Mouse (Mus musculus) hindbrain, embryonic 16.5 days (tissue): ENCODE measurements around the gene Obscn. TPM values are rescaled to one million over a fixed set of nuclear protein-coding genes. Genes with fewer than 3 reads are reported as not detected.
"Not testable (repeated sequence)": the region's sequence is repeated elsewhere in the genome, so short reads cannot be mapped to it uniquely, and the experiment has no call there.

Experiments used
- ATAC-seq: fragments of 200-750 bp; cut with Nextera tagmentation; 2 replicates; pipeline ENCODE4 v1.8.0; 2017; ENCODE audit warnings: moderate TSS enrichment, moderate library complexity
- H3K27ac ChIP-seq: fragments of 300-500 bp; sonication (generic); 2 replicates; pipeline ENCODE4 v1.5.1; 2014; ENCODE audit warnings: low read depth, mild to moderate bottlenecking, control low read depth, low read length, moderate library complexity
- H3K27me3 ChIP-seq: fragments of 300-500 bp; sonication (generic); replicated peaks from 2 replicates; pipeline ENCODE4 v1.6.1; 2014; ENCODE audit warnings: low read length; ENCODE audit not compliant: control insufficient read depth, insufficient read depth
- H3K36me3 ChIP-seq: fragments of 300-500 bp; sonication (generic); 2 replicates; pipeline ENCODE4 v1.6.1; 2014; ENCODE audit warnings: mild to moderate bottlenecking, low read length, moderate library complexity, mixed read lengths; ENCODE audit not compliant: control insufficient read depth, insufficient read depth
- H3K4me1 ChIP-seq: fragments of 300-500 bp; sonication (generic); 2 replicates; pipeline ENCODE4 v1.6.1; 2014; ENCODE audit warnings: low read depth, low read length; ENCODE audit not compliant: control insufficient read depth, insufficient read depth
- H3K4me2 ChIP-seq: fragments of 300-500 bp; sonication (generic); 2 replicates; pipeline ENCODE4 v1.6.1; 2014; ENCODE audit warnings: mild to moderate bottlenecking, low read length, control low read depth, moderate library complexity
- H3K4me3 ChIP-seq: fragments of 300-500 bp; sonication (generic); 2 replicates; pipeline ENCODE4 v1.5.1; 2014; ENCODE audit warnings: mild to moderate bottlenecking, low read length, control low read depth, moderate library complexity
- H3K9ac ChIP-seq: fragments of 300-500 bp; sonication (generic); 2 replicates; pipeline ENCODE4 v1.6.1; 2014; ENCODE audit warnings: low read depth, mild to moderate bottlenecking, control low read depth, low read length, moderate library complexity
- H3K9me3 ChIP-seq: fragments of 300-500 bp; sonication (generic); 2 replicates; pipeline ENCODE4 v1.6.1; 2014; ENCODE audit warnings: mild to moderate bottlenecking, low read length, moderate library complexity; ENCODE audit not compliant: control insufficient read depth
- WGBS: fragments of 180-500 bp; shearing (Covaris S2); extraction: QIAGEN DNeasy Blood & Tissue Kit; methylation state at CpG from one replicate; pipeline ENCODE4 v1.1.7; 2014; 5-methylcytosine and 5-hydroxymethylcytosine counted together
- polyA plus RNA-seq: library from polyadenylated mRNA; unstranded; fragments of >200 nt; fragmentation: Nextera tagmentation; extraction: Ambion mirVana; gene quantifications from 2 replicates; pipeline ENCODE4 v1.2.1, GENCODE M21; 2015

Obscn gene
- polyA plus RNA-seq, 1 experiment from 2014 or later, result 0.48 TPM

DNA sequence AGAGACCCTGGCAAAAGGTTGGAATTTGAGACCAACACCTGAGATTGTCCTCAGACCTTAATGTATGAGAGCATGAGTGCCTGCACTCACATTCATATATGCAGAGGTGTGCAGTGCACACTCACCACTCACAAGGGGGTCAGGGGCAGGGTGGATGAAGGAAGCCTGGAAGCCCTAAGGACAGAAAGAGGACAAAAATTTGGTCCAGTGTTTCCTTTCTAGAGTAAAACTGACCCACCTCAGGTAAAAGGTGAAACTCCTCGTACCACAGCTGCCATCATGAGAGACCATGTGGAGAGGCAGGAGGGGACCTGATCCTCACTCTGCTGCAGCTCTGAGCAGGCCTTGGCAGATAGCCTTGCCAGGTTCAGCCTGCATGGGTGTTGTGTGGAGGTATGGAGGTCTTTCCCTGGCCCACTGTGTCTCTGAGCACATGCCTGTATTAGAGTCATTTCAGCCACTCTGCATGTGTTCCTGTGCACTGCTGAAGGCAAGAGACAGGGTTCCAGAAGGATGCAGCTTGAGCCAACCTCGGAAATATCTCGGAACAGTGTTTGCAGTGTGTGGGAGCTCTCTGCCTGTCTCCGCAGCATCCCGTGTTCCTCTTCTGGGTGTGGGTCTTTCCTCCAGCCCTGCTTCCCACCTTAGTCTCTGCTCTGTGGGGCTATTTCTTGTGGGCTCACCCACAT is 178.8 kb downstream of the Obscn start:
- no peak for ATAC-seq
- peak overlapping the region; percentile 57 for H3K4me3 ChIP-seq
- 0 out of 2 replicates have a peak, but pooled peaks cover 2% of the 10 kb centered on the region for H3K9me3 ChIP-seq
- H3K4me2 ChIP-seq, result peak overlapping the region; percentile 84
- H3K9ac ChIP-seq, result peak overlapping the region; percentile 78
- H3K27ac ChIP-seq, result no peak overlapping the region
- H3K4me1 ChIP-seq, result peaks cover 36% of the 10 kb centered on the region
- no peaks in the 10 kb centered on the region for H3K27me3 ChIP-seq
- no peaks in the 10 kb centered on the region; the same call in 1 of the 2 replicates for H3K36me3 ChIP-seq
- WGBS, result 82% methylated on average over 5 of the region's 5 CpGs

DNA sequence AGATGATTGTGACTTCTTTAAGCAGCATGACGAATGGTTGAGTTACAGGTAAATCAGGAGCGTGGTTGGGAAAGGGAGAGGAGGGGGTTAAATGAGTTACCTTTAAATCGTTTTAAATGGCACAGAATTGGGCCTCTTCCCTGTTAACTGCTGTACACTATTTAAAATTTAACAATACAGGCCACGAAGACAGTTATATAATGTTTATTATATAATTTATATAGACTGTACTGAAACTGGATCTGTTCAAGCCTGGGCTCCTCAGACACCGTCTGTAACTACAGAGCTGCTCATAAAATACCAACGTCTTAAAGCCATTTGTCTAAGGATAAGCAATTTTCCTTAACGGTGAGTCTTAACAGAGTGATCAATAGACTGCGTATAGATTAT is 180.3 kb downstream of the Obscn start:
- peak overlapping the region; percentile 78 for H3K9ac ChIP-seq
- no peak for ATAC-seq
- peaks cover 46% of the 10 kb centered on the region for H3K4me1 ChIP-seq
- no peaks in the 10 kb centered on the region for H3K9me3 ChIP-seq
- H3K4me3 ChIP-seq, result peak overlapping the region; percentile 57
- peak overlapping the region; percentile 99 for H3K27ac ChIP-seq
- peak overlapping the region; percentile 84 for H3K4me2 ChIP-seq
- WGBS, result 15% methylated on average over 8 of the region's 8 CpGs
- H3K36me3 ChIP-seq, result no peaks in the 10 kb centered on the region; the same call in 1 of the 2 replicates
- H3K27me3 ChIP-seq, result no peaks in the 10 kb centered on the region

DNA sequence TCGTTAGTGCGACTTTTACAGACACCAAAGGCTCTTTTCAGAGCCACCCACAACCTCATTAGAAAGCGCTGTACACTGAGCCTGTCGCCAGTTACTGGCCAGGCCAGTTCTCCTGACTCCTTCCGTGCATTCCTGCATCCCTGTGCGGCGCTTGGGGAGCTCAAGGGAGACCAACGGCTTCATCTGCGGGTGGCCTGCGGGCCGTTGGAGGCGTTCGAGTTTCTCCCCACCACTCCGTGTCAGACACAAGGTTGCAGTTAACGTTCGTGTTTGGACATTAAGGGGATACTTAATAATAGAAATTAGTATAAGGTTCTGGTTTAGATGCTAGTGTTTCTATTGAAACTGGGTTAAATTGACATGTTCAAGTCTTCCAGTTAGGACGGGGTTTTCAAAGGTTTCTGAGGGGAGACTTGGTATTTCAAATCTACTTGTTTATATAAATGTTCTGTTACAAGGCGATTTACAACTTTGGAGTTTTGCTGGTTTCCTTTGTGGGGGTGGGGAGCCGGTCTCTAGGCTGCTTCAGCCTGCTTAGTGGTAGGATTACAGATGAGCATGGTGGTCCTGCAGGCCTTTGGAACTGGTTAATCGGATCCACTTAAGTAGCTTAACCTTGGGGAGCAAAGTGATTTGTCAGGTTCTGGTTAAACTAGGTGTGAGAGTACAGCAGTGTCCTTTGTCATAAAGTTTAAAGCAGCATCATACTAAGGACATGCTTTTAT is 180.9 kb downstream of the Obscn start:
- peak; percentile 31 for ATAC-seq
- Histone ChIP-seq H3K9me3 (no peaks in the 10 kb centered on the region), H3K9ac (peak overlapping the region; percentile 78), H3K4me1 (peaks cover 48% of the 10 kb centered on the region), H3K27me3 (no peaks in the 10 kb centered on the region), H3K27ac (peak overlapping the region; percentile 99), H3K36me3 (no peaks in the 10 kb centered on the region; the same call in 1 of the 2 replicates), H3K4me3 (peak overlapping the region; percentile 57), H3K4me2 (peak overlapping the region; percentile 84)
- 0% methylated on average over 20 of the region's 20 CpGs for WGBS

DNA sequence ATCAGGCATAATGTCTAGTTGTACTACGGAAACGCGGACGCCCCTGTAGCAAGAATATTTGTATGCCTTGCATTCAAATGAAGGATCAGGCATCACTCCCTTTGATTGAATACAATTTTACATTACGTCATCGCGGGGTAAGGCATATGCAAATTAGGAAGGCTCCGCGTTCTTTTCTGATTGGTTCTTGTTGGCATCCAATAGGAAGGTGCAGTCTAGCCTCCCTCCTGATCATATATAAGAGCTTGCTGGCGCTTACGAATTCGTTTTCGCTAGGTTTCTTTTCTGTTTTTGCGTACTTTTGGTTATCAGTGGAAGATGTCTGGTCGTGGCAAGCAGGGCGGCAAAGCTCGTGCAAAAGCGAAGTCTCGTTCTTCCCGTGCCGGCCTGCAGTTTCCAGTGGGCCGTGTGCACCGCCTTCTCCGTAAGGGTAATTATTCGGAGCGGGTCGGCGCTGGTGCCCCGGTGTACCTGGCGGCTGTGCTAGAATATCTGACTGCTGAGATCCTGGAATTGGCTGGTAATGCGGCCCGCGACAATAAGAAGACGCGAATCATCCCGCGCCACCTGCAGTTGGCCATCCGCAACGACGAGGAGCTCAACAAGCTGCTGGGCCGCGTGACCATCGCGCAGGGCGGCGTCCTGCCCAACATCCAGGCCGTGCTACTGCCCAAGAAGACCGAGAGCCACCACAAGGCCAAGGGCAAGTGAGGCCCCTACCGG is 181.6 kb downstream of the Obscn start, which contains the start of the genes Hist3h2a and Trim17:
Hist3h2a (plus strand) TSS at position 266 of the 723 bp plus-strand sequence.
Trim17 (plus strand) TSS at position 266 of the 723 bp plus-strand sequence.
- Histone ChIP-seq H3K36me3 (no peaks in the 10 kb centered on the region; the same call in 1 of the 2 replicates), H3K27me3 (no peaks in the 10 kb centered on the region), H3K4me1 (peaks cover 46% of the 10 kb centered on the region), H3K27ac (peak within 1 kb of the TSS; percentile 99), H3K9ac (peak within 1 kb of the TSS; percentile 86), H3K4me3 (peak within 1 kb of the TSS; percentile 57), H3K4me2 (peak within 1 kb of the TSS; percentile 95), H3K9me3 (no peaks in the 10 kb centered on the region)
- WGBS, result under 1% methylated on average over 49 of the region's 49 CpGs
- peak; percentile 92 for ATAC-seq

DNA sequence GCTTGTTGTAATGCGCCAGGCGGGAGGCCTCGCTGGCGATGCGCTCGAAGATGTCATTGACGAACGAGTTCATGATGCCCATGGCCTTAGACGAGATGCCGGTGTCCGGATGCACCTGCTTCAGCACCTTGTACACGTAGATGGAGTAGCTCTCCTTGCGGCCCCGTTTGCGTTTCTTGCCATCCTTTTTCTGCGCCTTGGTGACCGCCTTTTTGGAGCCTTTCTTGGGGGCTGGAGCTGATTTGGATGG is 182.1 kb downstream of the Obscn start:
- peak overlapping the region; percentile 57 for H3K4me3 ChIP-seq
- H3K4me1 ChIP-seq, result peaks cover 41% of the 10 kb centered on the region
- ATAC-seq, H3K9me3 ChIP-seq, H3K36me3 ChIP-seq, H3K27me3 ChIP-seq: not testable (repeated sequence)
- peak overlapping the region; percentile 99 for H3K27ac ChIP-seq
- H3K4me2 ChIP-seq, result peak overlapping the region; percentile 95
- under 1% methylated on average over 16 of the region's 17 CpGs for WGBS
- H3K9ac ChIP-seq, result peak overlapping the region; percentile 86

DNA sequence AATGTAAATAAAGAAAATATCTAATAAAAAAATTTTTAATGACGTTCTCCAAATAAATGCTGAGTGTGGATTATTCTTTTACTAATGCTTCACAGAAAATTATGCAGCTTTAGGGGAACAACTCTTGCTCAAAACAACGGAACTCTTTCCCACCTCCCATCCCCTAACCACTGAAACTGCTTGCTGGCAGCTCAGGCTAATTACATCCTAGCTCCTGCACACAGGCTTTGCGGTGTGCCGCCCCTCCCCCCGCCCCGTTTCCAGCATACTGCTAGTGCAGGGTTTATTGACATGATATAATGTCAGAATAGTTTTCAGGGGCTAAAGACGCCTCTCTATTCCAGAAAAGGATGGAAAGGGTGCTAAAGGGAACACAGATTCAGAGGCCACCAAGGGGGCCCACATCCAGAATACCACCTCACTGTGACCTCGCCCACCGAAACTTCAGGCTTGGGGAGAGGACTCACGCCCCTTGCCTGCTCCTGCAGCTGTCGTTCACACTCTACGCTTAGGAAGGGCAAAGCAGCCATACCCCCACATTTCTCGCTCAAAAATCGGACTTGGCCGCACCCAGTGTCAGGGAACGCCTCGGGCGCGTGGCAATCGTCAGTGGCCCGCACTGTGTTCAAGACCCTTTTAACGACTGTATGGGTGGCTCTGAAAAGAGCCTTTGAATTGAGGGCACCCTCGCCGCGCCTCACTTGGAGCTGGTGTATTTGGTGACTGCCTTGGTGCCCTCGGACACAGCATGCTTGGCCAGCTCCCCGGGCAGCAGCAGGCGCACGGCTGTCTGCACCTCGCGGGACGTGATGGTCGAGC is 182.6 kb downstream of the Obscn start:
- WGBS, result under 1% methylated on average over 32 of the region's 33 CpGs
- peaks cover 39% of the 10 kb centered on the region for H3K4me1 ChIP-seq
- ATAC-seq, result peak; percentile 26

DNA sequence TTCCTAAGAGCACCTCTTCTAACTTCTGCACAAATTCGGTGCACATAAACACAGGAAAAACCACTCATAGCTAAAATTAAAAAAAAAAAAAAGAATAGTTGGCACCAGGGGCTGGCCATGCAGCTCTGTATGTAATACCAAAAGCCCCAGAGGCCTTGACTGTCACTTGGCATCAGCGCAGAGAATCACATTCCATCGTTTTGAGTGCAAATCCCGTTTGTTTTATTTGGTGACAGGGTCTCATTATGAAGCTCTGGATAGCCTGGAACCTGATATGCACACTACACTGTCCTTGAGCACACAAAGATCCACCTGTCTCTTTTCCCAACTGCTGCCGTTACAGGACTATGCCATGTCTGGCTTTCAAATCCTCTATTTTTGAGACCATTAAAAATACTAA is 185.0 kb downstream of the Obscn start:
- Histone ChIP-seq H3K36me3 (no peaks in the 10 kb centered on the region), H3K9ac (no peak overlapping the region), H3K9me3 (no peaks in the 10 kb centered on the region), H3K4me3 (no peak overlapping the region; the same call in 1 of the 2 replicates), H3K27ac (peak overlapping the region; percentile 96), H3K4me2 (peak overlapping the region; percentile 68), H3K4me1 (peaks cover 21% of the 10 kb centered on the region), H3K27me3 (no peaks in the 10 kb centered on the region)
- no peak for ATAC-seq
- WGBS, result 44% methylated on average over 5 of the region's 5 CpGs

More for the DNA sequence above, 182.6 kb downstream of the Obscn start:
- Histone ChIP-seq H3K9ac (peak overlapping the region; percentile 86), H3K27ac (peak overlapping the region; percentile 99), H3K4me3 (peak overlapping the region; percentile 57), H3K4me2 (peak overlapping the region; percentile 95), H3K27me3 (no peaks in the 10 kb centered on the region), H3K36me3 (no peaks in the 10 kb centered on the region; the same call in 1 of the 2 replicates), H3K9me3 (no peaks in the 10 kb centered on the region)

DNA sequence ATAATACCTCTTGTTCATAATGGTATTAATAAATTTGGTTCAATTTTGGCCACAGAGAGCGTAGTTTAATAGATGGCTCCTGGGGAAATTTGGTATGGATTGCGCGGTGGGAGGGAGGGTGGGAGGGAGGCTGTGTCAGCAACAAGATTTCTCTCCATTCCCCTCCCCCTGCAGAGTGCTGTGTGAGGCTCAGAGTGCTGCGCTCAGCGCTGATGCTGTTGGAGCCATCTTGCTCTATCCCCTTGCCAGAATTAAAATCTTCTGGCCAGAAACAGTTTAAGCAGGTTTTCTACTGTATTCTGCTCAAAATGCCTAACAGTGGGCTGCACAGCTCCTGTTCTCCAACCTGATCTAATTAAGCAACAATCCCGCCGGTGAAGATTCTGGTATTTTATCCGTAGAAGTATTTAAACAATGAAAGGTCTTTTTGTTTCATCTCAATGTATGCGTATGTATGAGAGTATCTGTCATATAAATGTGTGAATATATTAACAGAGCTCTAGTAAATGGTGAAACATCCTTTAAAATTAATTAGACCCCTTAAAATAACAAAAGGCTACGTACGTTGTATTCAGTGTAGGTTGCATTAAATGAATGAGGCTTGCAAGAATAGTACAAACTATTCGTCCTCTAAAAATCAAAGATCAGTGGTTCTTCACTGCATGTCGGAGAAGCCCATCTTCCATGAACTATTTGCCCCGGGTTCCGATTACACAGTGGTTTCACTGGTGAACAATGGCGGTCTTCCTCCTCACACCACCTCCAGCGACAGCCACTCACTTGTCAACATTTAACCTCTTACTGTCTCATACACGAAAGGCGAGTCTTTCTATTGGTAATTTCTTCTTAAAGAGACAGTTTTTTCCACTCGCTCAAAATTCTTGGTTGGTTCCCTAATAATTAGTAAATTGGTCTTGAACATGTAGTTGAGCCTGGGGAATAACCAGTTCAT is 186.4 kb downstream of the Obscn start:
- no peaks in the 10 kb centered on the region for H3K9me3 ChIP-seq
- H3K9ac ChIP-seq, result peak overlapping the region; percentile 80
- H3K27ac ChIP-seq, result peak overlapping the region; percentile 96
- 3% methylated on average over 20 of the region's 20 CpGs for WGBS
- H3K4me2 ChIP-seq, result peak overlapping the region; percentile 68
- peak; percentile 43 for ATAC-seq
- peak overlapping the region; percentile 57 for H3K4me3 ChIP-seq
- no peaks in the 10 kb centered on the region for H3K27me3 ChIP-seq
- H3K4me1 ChIP-seq, result peaks cover 20% of the 10 kb centered on the region
- H3K36me3 ChIP-seq, result no peaks in the 10 kb centered on the region
